Mouse (Mus musculus): ENCODE measurements at regions not wholly inside any gene's neighbourhood (a gene's known extent, or its start where the extent isn't known, plus 50 kb on each side); places are given as distances from the start of the nearest gene placed in this dataset.
A peak's percentile ranks its signal among the peaks of the same experiment; 100 is the strongest.

DNA sequence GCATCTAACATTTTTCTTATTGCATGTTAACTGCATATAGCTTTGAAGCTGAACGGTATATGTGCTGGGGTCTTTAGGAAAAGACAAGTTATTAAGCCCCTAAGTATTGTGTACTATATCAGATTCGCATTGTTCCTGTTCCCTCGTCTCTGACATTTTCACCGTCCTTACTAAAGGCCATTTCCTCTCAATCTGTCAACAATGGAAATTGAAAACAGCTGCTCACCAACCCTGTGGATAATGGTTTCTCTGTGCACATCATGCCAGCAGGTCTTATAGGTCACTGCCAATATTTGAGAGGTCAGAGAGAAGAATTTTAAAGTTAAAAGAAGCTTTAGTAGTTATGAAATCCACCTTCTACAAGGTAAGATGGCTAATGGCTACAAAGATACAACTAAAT, 797.4 kb upstream of the Impad1 start:
- ATAC-seq (ENCODE audit: low FRiP score) (no peak), DNase-seq (ENCODE audit: low spot score) (no peak)
- H3K27me3 ChIP-seq (ENCODE audit: insufficient read depth, low read length), result no peaks in the 10 kb centered on the region
- H3K9me3 ChIP-seq (ENCODE audit: low read length), result no peaks in the 10 kb centered on the region
- H3K27ac ChIP-seq (ENCODE audit: low read depth, low read length), result no peak overlapping the region
- H3K4me1 ChIP-seq (ENCODE audit: insufficient read depth, low read length), result no peaks in the 10 kb centered on the region
- no peak overlapping the region for H3K9ac ChIP-seq (replicated peaks; ENCODE audit: low read length, poor library complexity, severe bottlenecking)
- 73% methylated on average over 4 of the region's 4 CpGs for WGBS
- H3K36me3 ChIP-seq (ENCODE audit: insufficient read depth, low read length), result no peaks in the 10 kb centered on the region
- H3K4me2 ChIP-seq (ENCODE audit: low read depth, low read length, poor library complexity, severe bottlenecking), result no peak overlapping the region
- no peak overlapping the region for H3K4me3 ChIP-seq (ENCODE audit: low read depth, low read length)
- TF ChIP-seq CTCF (IDR thresholded peaks at IDR 0.05), result no peak

DNA sequence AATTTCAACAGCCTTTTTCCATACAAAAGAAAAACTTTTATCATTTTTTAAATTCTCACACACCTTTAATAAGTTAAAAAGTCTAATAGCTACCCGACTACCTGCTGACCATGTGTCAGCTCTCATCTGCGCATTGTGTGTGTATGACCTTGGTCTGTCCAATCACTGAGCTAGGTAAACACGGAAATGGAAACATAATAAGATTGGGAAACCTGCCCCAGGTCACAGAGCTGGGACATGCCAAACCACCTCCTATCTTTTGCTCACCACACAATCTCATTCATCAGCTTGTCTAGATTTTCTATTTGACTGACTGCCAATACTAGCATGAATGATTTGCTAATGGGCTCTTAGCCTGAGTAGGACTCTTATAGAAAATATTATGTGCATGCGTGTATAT, 794.3 kb upstream of the Impad1 start:
- Histone ChIP-seq H3K9me3 (ENCODE audit: low read length) (no peaks in the 10 kb centered on the region), H3K9ac (replicated peaks; ENCODE audit: low read length, poor library complexity, severe bottlenecking) (no peak overlapping the region), H3K4me1 (ENCODE audit: insufficient read depth, low read length) (no peaks in the 10 kb centered on the region), H3K4me2 (ENCODE audit: low read depth, low read length, poor library complexity, severe bottlenecking) (no peak overlapping the region), H3K27ac (ENCODE audit: low read depth, low read length) (no peak overlapping the region), H3K27me3 (ENCODE audit: insufficient read depth, low read length) (no peaks in the 10 kb centered on the region), H3K4me3 (ENCODE audit: low read depth, low read length) (no peak overlapping the region), H3K36me3 (ENCODE audit: insufficient read depth, low read length) (no peaks in the 10 kb centered on the region)
- no peak for ATAC-seq (ENCODE audit: low FRiP score)
- WGBS, result 97% methylated on average over 4 of the region's 4 CpGs
- no peak for TF ChIP-seq CTCF (IDR thresholded peaks at IDR 0.05)
- DNase-seq (ENCODE audit: low spot score), result no peak

DNA sequence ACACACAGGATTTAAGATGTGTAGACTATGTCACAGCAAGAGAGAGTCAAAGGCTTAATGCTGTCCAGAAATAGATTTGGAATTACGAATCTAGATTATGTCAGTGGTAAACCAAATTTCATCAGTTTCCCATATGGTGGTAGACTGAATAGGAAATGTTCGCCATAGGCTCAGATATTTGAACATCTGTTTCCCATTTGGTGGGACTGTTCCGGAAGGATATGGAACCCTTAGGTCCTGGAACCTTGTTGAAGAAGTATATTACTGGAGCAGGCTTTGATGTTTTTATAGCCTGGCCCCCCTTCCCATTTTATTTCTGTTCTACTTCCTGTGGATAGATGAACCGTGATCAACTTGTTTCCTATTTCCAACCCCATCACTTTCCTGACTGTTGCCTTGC, 792.0 kb upstream of the Impad1 start:
- Histone ChIP-seq H3K4me2 (ENCODE audit: low read depth, low read length, poor library complexity, severe bottlenecking) (no peak overlapping the region), H3K9me3 (ENCODE audit: low read length) (no peaks in the 10 kb centered on the region), H3K4me3 (ENCODE audit: low read depth, low read length) (no peak overlapping the region), H3K27ac (ENCODE audit: low read depth, low read length) (no peak overlapping the region), H3K4me1 (ENCODE audit: insufficient read depth, low read length) (no peaks in the 10 kb centered on the region), H3K9ac (replicated peaks; ENCODE audit: low read length, poor library complexity, severe bottlenecking) (no peak overlapping the region), H3K27me3 (ENCODE audit: insufficient read depth, low read length) (no peaks in the 10 kb centered on the region), H3K36me3 (ENCODE audit: insufficient read depth, low read length) (no peaks in the 10 kb centered on the region)
- ATAC-seq (ENCODE audit: low FRiP score) (no peak), DNase-seq (ENCODE audit: low spot score) (no peak)
- no peak for TF ChIP-seq CTCF (IDR thresholded peaks at IDR 0.05)
- WGBS, result 89% methylated on average over 4 of the region's 4 CpGs

DNA sequence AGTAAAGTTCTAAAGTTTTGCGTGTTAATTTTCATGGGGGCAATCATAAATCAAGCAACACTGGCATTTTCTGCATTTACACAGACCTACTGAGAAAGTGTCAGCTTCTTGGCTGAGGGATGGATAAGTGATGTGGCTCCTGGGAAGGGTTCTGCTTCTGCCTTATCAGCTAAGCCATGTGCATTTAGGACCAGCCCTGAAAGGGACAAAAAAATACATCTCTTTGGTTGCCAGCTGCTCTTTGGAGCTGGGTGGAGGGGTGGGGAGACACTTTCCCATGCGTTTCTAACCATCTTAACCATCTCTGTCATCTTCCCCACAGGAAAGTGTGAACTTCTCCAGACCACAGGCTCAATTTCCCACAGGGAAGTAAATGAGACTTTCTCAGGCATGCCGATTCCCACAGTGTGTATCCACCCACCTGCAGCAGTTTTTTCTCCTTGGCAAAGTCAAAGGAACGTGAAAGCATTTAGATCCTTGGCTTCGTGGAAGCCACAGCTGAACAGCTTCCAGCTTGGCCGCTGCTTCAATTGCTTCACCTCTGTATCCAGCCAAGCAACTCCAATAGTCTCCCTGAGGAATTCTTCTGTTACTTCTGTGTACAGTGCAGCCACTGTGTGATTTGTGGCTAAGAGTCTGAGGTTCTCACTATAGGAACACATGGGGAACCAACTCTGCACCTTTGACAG, 791.0 kb upstream of the Impad1 start:
- no peak overlapping the region for H3K9ac ChIP-seq (replicated peaks; ENCODE audit: low read length, poor library complexity, severe bottlenecking)
- H3K9me3 ChIP-seq (ENCODE audit: low read length), result no peaks in the 10 kb centered on the region
- H3K27me3 ChIP-seq (ENCODE audit: insufficient read depth, low read length), result no peaks in the 10 kb centered on the region
- DNase-seq (ENCODE audit: low spot score) (peak; percentile 42), ATAC-seq (ENCODE audit: low FRiP score) (no peak)
- no peak overlapping the region for H3K4me3 ChIP-seq (ENCODE audit: low read depth, low read length)
- 67% methylated on average over 6 of the region's 6 CpGs for WGBS
- no peaks in the 10 kb centered on the region for H3K4me1 ChIP-seq (ENCODE audit: insufficient read depth, low read length)
- no peak overlapping the region for H3K27ac ChIP-seq (ENCODE audit: low read depth, low read length)
- no peaks in the 10 kb centered on the region for H3K36me3 ChIP-seq (ENCODE audit: insufficient read depth, low read length)
- no peak overlapping the region for H3K4me2 ChIP-seq (ENCODE audit: low read depth, low read length, poor library complexity, severe bottlenecking)
- no peak for TF ChIP-seq CTCF (IDR thresholded peaks at IDR 0.05)

DNA sequence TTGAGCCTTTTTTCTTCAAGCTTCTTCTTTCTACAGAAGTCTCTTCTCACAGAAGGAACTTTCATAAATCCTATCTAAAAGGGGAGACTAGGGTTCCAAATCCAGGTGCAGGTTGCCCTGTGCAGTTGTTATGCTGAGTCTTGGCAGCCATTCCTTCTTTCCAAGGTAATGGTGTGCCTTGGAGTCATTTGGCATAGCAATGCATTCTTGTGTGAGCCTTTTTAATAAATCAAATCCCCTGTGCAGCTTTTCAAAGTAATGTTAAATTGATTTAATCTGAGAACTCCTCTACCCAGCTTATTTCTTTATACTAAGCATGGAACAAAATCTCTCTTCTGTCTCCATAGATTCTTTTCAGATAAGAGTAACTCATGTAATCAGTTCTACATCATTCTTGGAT, 774.9 kb upstream of the Impad1 start:
- Histone ChIP-seq H3K9ac (replicated peaks; ENCODE audit: low read length, poor library complexity, severe bottlenecking) (no peak overlapping the region), H3K4me1 (ENCODE audit: insufficient read depth, low read length) (no peaks in the 10 kb centered on the region), H3K4me3 (ENCODE audit: low read depth, low read length) (no peak overlapping the region), H3K27me3 (ENCODE audit: insufficient read depth, low read length) (no peaks in the 10 kb centered on the region), H3K4me2 (ENCODE audit: low read depth, low read length, poor library complexity, severe bottlenecking) (no peak overlapping the region), H3K36me3 (ENCODE audit: insufficient read depth, low read length) (no peaks in the 10 kb centered on the region), H3K27ac (ENCODE audit: low read depth, low read length) (no peak overlapping the region), H3K9me3 (ENCODE audit: low read length) (no peaks in the 10 kb centered on the region)
- ATAC-seq (ENCODE audit: low FRiP score) (no peak), DNase-seq (ENCODE audit: low spot score) (no peak)
- TF ChIP-seq CTCF (IDR thresholded peaks at IDR 0.05), result no peak

DNA sequence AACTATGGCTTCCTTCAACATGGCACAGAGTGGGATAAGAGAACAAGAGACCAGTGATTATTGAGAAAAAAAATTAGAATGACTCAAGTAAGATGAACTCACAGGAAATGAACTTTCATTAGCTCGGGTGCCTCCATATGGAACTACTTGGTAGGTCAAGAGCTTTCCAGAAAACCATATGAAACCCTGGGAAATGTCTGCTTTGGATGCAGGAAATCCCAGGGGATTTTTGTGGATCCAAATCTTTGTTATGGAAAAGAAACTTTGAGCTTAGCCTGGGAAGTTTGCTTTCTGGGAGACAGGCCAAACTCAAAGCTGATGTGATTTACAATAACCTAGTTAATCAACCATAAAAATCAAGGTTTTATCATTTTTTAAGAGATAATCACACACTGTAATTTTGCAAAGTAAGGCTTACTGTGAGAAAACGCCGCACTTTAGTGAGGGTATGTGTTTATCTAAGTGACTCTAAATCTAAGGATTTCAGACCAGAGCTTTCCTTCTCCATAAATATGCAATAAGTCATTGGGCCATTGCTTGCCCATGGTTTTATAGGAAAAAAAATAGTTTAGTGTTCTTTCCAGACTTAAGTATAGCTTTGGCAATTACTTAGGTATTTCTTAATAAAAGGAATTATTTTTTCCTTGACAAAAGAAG, 767.0 kb upstream of the Impad1 start:
- Histone ChIP-seq H3K27me3 (ENCODE audit: insufficient read depth, low read length) (no peaks in the 10 kb centered on the region), H3K4me2 (ENCODE audit: low read depth, low read length, poor library complexity, severe bottlenecking) (no peak overlapping the region), H3K9ac (replicated peaks; ENCODE audit: low read length, poor library complexity, severe bottlenecking) (no peak overlapping the region), H3K36me3 (ENCODE audit: insufficient read depth, low read length) (no peaks in the 10 kb centered on the region), H3K9me3 (ENCODE audit: low read length) (no peaks in the 10 kb centered on the region), H3K4me3 (ENCODE audit: low read depth, low read length) (no peak overlapping the region), H3K4me1 (ENCODE audit: insufficient read depth, low read length) (no peaks in the 10 kb centered on the region), H3K27ac (ENCODE audit: low read depth, low read length) (no peak overlapping the region)
- no peak for ATAC-seq (ENCODE audit: low FRiP score)
- 59% methylated on average over 3 of the region's 3 CpGs for WGBS
- no peak for TF ChIP-seq CTCF (IDR thresholded peaks at IDR 0.05)
- DNase-seq (ENCODE audit: low spot score), result no peak
